Mouse (Mus musculus) stomach, embryonic 15.5 days (tissue): Measurements from ENCODE around the gene Sept10. TPM values are rescaled to one million over a fixed set of nuclear protein-coding genes. Genes with fewer than 3 reads are reported as not detected.

Experiments
- ATAC-seq: fragments of 200-750 bp; cut with Nextera tagmentation; 2 replicates; pipeline ENCODE4 v1.8.0; 2017; ENCODE audit warnings: low read depth, moderate number of reproducible peaks, moderate TSS enrichment; ENCODE audit not compliant: insufficient read depth, low FRiP score
- H3K27ac ChIP-seq: fragments of 300-500 bp; sonication (generic); 2 replicates; pipeline ENCODE4 v1.5.1; 2015; ENCODE audit warnings: mild to moderate bottlenecking, inconsistent platforms
- H3K27me3 ChIP-seq: fragments of 300-500 bp; sonication (generic); replicated peaks from 2 replicates; pipeline ENCODE4 v1.6.1; 2015; ENCODE audit warnings: inconsistent platforms
- H3K36me3 ChIP-seq: fragments of 300-500 bp; sonication (generic); 2 replicates; pipeline ENCODE4 v1.6.1; 2015; ENCODE audit warnings: inconsistent platforms
- H3K4me1 ChIP-seq: fragments of 300-500 bp; sonication (generic); 2 replicates; pipeline ENCODE4 v1.6.1; 2015; ENCODE audit warnings: inconsistent platforms
- H3K4me2 ChIP-seq: fragments of 300-500 bp; sonication (generic); 2 replicates; pipeline ENCODE4 v1.6.1; 2015; ENCODE audit warnings: mild to moderate bottlenecking, inconsistent platforms
- H3K4me3 ChIP-seq: fragments of 300-500 bp; sonication (generic); replicated peaks from 2 replicates; pipeline ENCODE4 v1.5.1; 2015; ENCODE audit warnings: inconsistent platforms
- H3K9ac ChIP-seq: fragments of 300-500 bp; sonication (generic); 2 replicates; pipeline ENCODE4 v1.6.1; 2015; ENCODE audit warnings: inconsistent platforms
- H3K9me3 ChIP-seq: fragments of 300-500 bp; sonication (generic); 2 replicates; pipeline ENCODE4 v1.6.1; 2016; ENCODE audit warnings: inconsistent platforms
- WGBS: fragments of 180-500 bp; shearing (Covaris S2); methylation state at CpG from one replicate; pipeline ENCODE4 v1.1.7; 2015; 5-methylcytosine and 5-hydroxymethylcytosine counted together
- polyA plus RNA-seq: library from polyadenylated mRNA; unstranded; fragments of >200 nt; fragmentation: Nextera tagmentation; extraction: Ambion mirVana; gene quantifications from 2 replicates; pipeline ENCODE4 v1.2.1, GENCODE M21; 2015

Sept10 gene
- polyA plus RNA-seq, 1 experiment from 2014 or later = 41.7 TPM

GRCm38 (mm10) chr10:59091988-59092387 is 129.7 kb downstream of the Sept10 start:
- no peak overlapping the region for H3K9ac ChIP-seq
- ATAC-seq = no peak
- WGBS = 92% methylated on average over 7 of the region's 7 CpGs
- no peaks in the 10 kb centered on the region for H3K27me3 ChIP-seq
- H3K4me1 ChIP-seq = no peaks in the 10 kb centered on the region
- H3K4me3 ChIP-seq = no peak overlapping the region
- H3K27ac ChIP-seq = no peak overlapping the region
- no peaks in the 10 kb centered on the region for H3K9me3 ChIP-seq
- no peaks in the 10 kb centered on the region for H3K36me3 ChIP-seq
- H3K4me2 ChIP-seq = no peak overlapping the region

Other genes starting within 250 kb of the Sept10 start
- gene Sowahc, start 106 bp upstream of the Sept10 start, polyA plus RNA-seq = 13.7 and 13.9 TPM in 2 replicates
- 69.7 and 72.9 TPM in 2 replicates for gene P4ha1, start 101.4 kb upstream of the Sept10 start, polyA plus RNA-seq
- gene Gm10273, start 173.8 kb upstream of the Sept10 start, polyA plus RNA-seq = 3.1 and 58.1 TPM in 2 replicates
- gene Pla2g12b, start 181.8 kb upstream of the Sept10 start, polyA plus RNA-seq = 12.1 and 12.9 TPM in 2 replicates
- 2.6 and 3.3 TPM in 2 replicates for gene Oit3, start 219.9 kb upstream of the Sept10 start, polyA plus RNA-seq